Mouse (Mus musculus) spleen, postnatal 36 days (tissue): ENCODE measurements at regions not wholly inside any gene's neighbourhood (a gene's known extent, or its start where the extent isn't known, plus 50 kb on each side); places are given as distances from the start of the nearest gene placed in this dataset.

Experiments used
- DNase-seq, 2 experiments: peaks; one replicate each; pipeline ENCODE4 v3.0.0; 2022; ENCODE audit warnings: low spot score in 2 of 2, mixed read lengths in 1 of 2

DNA sequence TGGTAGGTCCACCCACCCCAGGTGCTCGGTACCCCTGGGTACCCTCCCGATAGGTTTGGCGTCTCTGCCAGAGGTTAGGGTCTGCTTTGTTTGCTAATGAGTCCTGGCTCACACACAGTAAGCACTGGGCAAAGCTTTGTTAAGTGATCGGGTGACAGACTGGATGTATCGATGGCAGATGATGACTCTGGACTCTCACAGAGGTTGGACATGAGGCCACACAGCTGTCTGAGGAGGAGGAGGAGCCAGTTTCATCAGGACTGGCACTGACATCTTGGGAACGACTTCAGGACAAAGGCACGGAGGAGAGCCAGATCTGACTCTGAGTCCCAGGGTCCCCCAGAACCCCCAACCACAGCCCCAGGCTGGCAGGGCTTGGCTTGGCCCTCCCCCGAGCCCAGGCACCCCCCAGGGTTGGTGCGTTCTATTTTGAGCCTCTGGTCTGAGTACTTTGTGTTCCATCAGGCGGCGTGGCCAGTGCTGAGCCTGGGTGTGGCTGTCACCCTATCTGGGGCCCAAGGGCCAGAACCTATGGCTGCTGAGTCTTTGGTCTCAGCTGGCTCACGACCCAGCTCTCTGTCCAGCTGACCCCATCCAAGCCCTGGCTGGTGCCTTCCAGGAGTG is 67.6 kb upstream of the Tmem189 start:
- no peak for DNase-seq

DNA sequence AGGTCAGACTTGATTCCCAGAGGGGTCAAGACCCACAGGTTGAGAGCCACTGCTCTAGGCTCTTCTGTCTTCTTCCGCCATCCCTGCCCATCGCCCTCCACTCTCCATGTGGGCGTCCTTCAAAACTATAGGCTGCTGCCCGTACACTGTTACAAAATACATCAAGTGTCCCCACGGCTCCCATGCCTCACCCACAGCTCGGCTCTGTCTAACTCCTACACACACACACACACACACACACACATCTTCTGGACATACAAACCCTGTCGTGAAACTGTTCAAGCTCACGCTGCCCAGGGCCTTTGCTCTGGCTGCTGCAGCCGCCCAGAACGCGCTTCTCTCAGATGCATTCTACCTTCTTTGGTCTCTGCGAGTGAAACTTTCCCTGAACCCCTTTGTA is 67.1 kb upstream of the Tmem189 start:
- DNase-seq = no peak

DNA sequence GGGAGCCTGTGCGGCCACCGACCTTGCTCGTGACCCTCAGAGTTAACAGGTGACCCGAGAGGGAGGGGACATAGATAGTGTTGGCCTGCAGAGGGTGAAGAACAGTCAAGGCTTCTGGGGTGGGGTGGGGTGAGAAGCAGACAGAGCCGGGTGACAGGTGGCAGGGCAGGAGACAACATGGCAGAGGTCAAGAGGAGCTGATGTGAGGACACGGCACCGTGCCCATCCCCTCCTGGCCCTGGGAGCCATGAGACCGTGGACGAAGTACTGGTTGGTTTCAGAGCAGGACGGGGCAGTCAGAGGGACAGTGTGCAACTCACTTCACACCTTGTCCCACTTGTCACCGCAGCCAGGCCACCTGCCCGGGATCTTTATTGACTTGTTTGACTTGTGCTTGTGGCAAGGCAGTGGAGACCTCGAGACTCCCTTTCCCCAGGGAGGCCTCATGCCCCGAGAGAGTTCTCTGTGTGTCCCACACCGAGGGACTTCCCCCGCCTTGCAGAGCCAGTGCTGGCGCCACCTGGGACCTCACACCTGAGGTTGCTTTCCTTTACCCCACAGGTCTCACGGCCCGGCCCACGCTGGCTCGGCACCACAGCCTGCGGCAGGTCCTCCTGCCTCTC is 65.4 kb upstream of the Tmem189 start:
- peak; percentile 89 to 90 for DNase-seq

DNA sequence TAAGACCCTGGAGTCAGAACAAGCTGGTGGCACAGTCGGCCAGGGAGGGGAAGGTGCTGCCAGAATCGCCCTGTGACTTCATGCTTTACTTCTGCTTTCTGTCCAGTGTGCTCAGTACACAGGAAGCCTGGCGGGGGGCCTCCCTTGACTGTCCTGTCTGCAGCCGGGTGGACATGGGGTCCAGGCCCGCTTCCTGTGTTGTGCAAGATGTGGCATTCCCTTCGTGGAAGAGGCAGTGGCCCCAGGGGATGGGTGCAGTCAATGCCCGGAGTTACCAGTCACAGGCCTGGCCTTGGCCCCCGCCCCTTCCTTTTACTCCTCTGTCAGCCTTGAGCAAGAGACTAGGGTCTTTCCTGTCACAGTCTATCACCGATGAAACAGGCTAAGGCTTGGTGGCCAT is 64.3 kb upstream of the Tmem189 start:
- DNase-seq = peak; percentile 84 to 86

DNA sequence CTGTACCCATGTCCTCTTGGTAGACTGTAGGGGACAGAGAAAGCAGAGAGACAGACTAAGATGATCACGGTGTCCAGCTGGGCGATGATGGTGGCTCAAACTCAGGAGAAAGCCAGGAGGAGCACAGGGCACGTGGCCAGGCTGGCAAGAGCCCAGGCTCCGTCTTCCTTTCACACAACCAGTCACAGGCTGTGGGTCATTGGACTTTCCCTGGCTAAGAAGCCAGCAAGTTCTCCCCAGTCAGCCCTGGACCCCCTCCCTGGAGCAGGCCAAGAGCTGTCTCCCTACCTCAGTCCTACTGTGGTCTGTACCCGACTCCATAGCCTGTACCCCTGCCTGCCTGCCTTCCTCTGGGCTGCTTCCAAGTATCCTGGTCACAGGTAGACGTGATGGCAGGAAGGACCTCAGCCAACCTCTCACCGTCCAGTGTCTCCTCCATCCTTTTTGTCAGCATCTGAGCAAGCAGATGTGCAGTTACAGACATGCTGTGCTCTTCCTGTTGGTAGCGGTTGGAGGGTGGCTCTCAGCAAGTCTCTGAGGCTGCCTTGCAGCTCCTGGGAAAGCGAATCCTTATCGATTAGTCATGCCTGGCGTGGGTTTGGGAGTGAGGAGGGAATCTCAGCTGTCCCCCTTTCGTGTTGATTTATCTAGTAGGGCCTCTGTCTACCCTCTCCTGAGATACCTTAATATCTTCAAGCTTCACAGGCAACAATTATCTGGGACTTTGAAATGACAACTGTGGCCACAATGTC is 63.4 kb upstream of the Tmem189 start:
- DNase-seq = no peak

DNA sequence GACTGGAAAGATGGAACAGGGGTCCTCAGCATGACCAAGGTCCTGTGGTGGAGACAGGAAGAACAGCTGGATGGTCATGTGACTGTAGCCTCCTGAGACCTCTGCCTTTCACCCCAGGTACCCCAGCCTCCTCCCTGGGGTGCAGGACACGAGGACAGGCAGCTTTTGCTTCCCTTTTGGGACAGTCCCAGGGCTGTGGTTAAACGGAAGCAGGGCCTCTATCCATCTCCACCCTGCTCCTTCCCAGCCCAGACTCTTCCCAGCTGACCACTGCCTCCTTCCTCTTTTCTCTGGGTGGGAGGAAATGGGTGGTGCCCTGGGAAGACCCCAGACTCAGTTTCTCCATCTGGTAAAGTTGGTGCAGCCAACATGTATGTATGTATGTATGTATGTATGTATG is 62.0 kb upstream of the Tmem189 start:
- DNase-seq = no peak

DNA sequence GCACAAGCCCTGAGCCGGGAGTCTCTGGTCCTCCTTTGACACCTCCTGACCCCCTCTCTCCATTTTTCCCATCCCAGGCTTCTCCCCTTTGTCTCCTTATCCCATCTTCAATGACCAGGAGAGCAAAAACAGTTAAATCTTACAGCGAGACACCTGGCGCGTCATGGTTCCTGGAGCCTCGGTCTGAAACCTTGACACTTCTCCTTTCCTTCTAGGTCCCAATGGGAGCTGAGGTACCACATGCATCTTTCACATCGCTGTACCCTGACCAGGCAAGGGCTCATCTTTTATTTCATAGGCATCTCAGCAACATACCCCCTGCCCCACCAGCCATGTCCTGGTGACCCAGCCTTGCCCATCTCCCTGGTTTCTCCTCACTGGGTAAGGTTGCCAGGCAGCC is 58.7 kb upstream of the Tmem189 start:
- DNase-seq = peak; percentile 58 to 60

DNA sequence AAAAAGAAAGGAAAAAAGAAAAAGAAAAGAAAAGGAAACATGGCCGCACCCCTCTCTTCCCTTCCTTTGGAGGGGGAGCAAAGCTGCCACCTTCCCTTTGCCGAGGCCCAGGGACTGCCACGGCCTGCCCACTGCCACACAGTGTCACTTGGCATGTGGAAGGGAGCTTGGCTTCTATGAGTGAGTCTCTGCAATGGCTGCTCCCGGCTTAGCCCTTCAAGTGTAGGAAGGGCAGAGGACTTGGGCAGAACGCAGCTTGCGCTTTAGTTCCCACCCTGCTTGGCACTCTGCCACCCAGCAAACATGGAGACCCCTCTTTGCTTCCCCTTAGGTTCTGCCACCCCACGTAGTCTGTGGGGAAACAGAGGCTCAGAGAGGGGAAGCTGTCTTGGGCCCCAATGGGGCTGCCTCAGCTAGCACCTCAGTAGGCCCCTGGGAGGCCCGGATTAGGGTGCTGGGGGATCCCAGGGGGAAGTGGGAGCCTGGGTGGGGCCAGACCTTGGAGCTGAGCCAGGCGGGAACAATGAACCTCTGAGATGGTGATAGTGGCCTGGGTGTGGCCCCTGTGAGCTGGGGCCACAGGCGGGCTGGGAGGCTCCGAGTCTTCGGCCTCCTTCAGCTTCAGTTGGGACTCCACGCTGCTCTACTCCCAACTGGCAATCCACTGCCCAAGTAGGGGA is 57.7 kb upstream of the Tmem189 start:
- DNase-seq = no peak

DNA sequence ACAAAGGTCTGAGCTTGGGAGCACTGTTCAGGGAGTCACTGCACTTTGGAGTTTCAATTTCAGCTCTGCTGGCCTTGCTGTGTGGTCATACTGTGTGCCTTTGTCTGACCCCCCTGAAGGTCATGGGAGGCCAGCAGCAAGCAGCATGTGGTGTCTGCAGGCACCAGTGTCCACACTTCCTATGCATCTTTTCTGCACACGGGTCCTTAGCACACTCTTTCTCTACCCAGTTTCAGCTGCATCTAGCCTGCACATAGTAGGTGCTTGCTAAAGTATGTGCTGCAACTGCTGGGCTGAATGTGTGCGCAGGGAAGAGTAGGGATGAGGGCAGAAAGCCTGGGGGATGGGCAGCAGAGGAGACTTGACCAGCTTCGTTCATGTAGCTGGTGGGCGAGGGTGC is 56.7 kb upstream of the Tmem189 start:
- no peak for DNase-seq

DNA sequence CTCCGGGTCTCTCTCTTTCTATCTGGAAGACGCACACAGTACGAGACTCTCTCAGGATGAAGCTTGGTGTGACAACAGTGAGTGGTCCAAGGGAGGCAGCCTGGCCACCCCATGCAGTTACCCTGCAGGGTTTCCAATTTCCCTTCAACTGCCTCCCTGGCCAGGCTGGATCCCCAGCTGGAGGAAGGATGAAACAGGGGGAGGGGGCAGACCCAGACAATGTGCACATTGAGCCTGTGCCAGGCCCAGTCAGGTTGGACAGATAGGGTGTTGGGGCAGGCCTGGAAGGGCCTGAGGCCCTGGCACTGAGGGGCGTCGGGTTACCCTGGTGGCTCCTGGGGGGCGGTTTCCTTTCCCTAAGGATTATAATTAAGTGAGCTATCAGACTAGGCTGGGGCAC is 55.8 kb upstream of the Tmem189 start:
- DNase-seq = no peak

DNA sequence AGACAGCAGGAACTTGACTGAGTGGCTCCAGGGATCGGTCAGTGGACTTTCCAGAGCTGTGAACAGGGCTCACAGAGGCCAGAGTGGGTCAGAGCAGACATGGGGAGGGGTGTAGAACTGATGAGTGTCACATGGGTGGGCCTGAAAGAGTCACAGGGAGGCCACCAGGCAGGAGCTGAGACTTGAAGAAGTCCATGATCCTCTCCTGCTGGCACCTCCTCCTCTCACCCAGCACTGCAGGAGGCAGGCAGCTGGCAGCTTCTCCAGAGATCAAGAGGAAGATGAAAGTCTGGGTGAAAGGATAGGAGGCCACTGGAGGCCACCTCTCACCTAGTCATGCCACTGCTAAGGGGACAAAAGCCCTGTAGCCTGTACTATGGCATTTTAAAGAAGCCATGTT is 54.5 kb upstream of the Tmem189 start:
- DNase-seq = no peak

DNA sequence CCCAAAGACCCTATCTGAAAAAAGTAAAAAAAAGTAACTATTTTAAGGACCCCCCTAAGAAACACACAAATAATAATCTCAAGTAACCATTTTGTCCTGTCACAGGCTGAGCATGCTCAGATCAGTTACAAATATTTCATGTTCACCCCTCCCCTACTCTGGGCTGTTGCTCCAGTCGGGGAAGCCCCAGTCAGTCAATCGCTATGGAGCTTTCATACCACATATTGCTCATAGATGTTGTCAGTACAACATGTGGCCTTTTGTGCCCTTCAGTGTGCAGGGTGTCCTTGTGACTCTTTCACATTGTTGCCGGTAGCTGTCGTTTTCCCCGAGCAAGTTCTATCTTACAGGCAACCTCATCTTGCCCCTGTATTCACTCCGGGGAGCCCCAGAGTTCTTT is 52.9 kb upstream of the Tmem189 start:
- no peak for DNase-seq

DNA sequence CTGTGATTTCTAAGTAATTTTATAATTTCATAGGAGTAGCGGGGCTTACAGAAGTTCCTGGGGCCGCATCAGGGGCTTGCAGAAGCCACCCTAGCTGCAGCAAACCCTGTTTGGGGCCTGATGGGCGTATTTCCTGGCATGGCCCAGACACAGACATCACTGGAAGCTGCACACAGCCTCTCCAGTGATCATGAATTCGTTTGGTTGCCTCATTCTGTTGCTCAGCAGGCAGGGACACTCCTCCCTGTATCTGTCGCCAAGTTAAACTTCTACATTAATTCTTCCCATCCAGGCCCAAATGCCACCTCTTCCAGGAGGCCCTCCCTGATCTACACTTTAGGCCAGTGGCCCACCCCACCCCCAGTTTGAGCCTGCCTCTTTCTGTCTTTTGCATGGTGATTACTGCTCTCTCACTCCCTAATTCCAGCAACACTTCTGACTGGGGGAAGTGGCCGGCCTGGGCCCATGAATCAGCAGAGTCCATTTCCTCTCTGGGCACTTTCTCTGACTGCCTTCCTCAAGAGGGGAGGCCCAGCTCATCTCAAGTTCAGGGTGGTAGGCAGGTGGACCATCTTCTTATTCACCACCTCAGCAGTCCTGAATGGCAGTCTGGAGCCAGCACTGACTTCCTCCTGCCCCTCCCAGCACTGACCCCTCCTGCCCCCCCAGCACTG is 51.0 kb upstream of the Tmem189 start:
- no peak for DNase-seq
